Mouse (Mus musculus) adrenal gland, adult 2 months (tissue): Measurements from ENCODE around the gene Iba57. TPM values are rescaled to one million over a fixed set of nuclear protein-coding genes. Genes with fewer than 3 reads are reported as not detected.

Source experiments
- DNase-seq: peaks from one replicate; pipeline ENCODE4 v3.0.0; 2021
- polyA plus RNA-seq: library from polyadenylated mRNA; depleted of rRNA; stranded (reverse); fragments of >200 nt; gene quantifications from 2 replicates; pipeline ENCODE4 v1.2.3, GENCODE M21; 2012; rRNA removed
- total RNA-seq, 2 experiments: library from RNA; stranded (reverse); gene quantifications; 2 replicates each; pipeline ENCODE4 v1.2.3; 2021

Iba57 gene
- total and polyA plus RNA-seq, 3 experiments = 16.0 to 21.9 (median 16.5) TPM

- peak; percentile 25 for DNase-seq
Measured at GRCm38 (mm10) chr11:59134373-59134997, 29.1 kb downstream of the Iba57 start.

GRCm38 (mm10) chr11:59132065-59132464 lies 31.5 kb downstream of the Iba57 start:
- DNase-seq = no peak

- DNase-seq = no peak
Measured at GRCm38 (mm10) chr11:59131348-59131919, 32.1 kb downstream of the Iba57 start.

- no peak for DNase-seq
Measured at GRCm38 (mm10) chr11:59130782-59131181, 32.8 kb downstream of the Iba57 start.

- no peak for DNase-seq
Measured at GRCm38 (mm10) chr11:59105945-59106344, 57.6 kb downstream of the Iba57 start.

Other genes starting within 250 kb of the Iba57 start
- gene Btnl10, start 245.8 kb downstream of the Iba57 start, total RNA-seq = under 1 TPM in 1 of 2 experiments, not detected in 1; 0.09 TPM
- gene Btnl10, start 245.8 kb downstream of the Iba57 start, polyA plus RNA-seq = not detected in 2 replicates
- 100 to 1,000 TPM; 143 to 198 TPM for gene Rnf187, start 224.8 kb downstream of the Iba57 start, total RNA-seq
- 545 and 648 TPM in 2 replicates for gene Rnf187, start 224.8 kb downstream of the Iba57 start, polyA plus RNA-seq
- 1 to 10 TPM; 2.5 to 8.2 TPM for gene Hist3h2ba, start 214.8 kb downstream of the Iba57 start, total RNA-seq
- gene Hist3h2ba, start 214.8 kb downstream of the Iba57 start, polyA plus RNA-seq = 5.1 and 9.1 TPM in 2 replicates
- 10 to 100 TPM; 13.5 to 26.3 TPM for gene Hist3h2a, start 209.1 kb downstream of the Iba57 start, total RNA-seq
- 15.4 and 19.1 TPM in 2 replicates for gene Hist3h2a, start 209.1 kb downstream of the Iba57 start, polyA plus RNA-seq
- under 1 TPM; 0.17 TPM for gene Trim17, start 209.1 kb downstream of the Iba57 start, total RNA-seq
- gene Trim17, start 209.1 kb downstream of the Iba57 start, polyA plus RNA-seq = 0.18 and 0.36 TPM in 2 replicates
- 10 to 100 TPM; 21.3 to 23.4 TPM for gene Trim11, start 185.6 kb downstream of the Iba57 start, total RNA-seq
- gene Trim11, start 185.6 kb downstream of the Iba57 start, polyA plus RNA-seq = 45.2 and 45.7 TPM in 2 replicates
- 1 to 10 TPM in 1 of 2 experiments, under 1 TPM in 1; 0.92 to 1.5 TPM for gene Obscn, start 27.3 kb downstream of the Iba57 start, total RNA-seq
- gene Obscn, start 27.3 kb downstream of the Iba57 start, polyA plus RNA-seq = 5.5 and 7.8 TPM in 2 replicates
- 1 to 10 TPM in 1 of 2 experiments, under 1 TPM in 1; 0.29 to 1.5 TPM for gene Gjc2, start 19.5 kb upstream of the Iba57 start, total RNA-seq
- gene Gjc2, start 19.5 kb upstream of the Iba57 start, polyA plus RNA-seq = 3.0 TPM in 2 replicates
- 10 to 100 TPM; 48.2 to 72.0 TPM for gene Guk1, start 28.5 kb upstream of the Iba57 start, total RNA-seq
- gene Guk1, start 28.5 kb upstream of the Iba57 start, polyA plus RNA-seq = 80.0 and 95.2 TPM in 2 replicates
- gene Mrpl55, start 38.7 kb upstream of the Iba57 start, total RNA-seq = 10 to 100 TPM; 47.5 to 61.8 TPM
- 56.4 and 64.8 TPM in 2 replicates for gene Mrpl55, start 38.7 kb upstream of the Iba57 start, polyA plus RNA-seq
- 10 to 100 TPM; 22.5 to 26.0 TPM for gene 2310033P09Rik, start 44.6 kb upstream of the Iba57 start, total RNA-seq
- gene 2310033P09Rik, start 44.6 kb upstream of the Iba57 start, polyA plus RNA-seq = 14.1 and 15.1 TPM in 2 replicates
- gene Arf1, start 64.5 kb upstream of the Iba57 start, total RNA-seq = 100 to 1,000 TPM; 436 to 451 TPM
- gene Arf1, start 64.5 kb upstream of the Iba57 start, polyA plus RNA-seq = 456 and 530 TPM in 2 replicates
- not detected for gene Wnt3a, start 127.0 kb upstream of the Iba57 start, total RNA-seq
- not detected in 2 replicates for gene Wnt3a, start 127.0 kb upstream of the Iba57 start, polyA plus RNA-seq
- gene Wnt9a, start 143.2 kb upstream of the Iba57 start, total RNA-seq = 1 to 10 TPM in 1 of 2 experiments, under 1 TPM in 1; 0.58 to 2.7 TPM
- 2.4 and 2.6 TPM in 2 replicates for gene Wnt9a, start 143.2 kb upstream of the Iba57 start, polyA plus RNA-seq
- not detected for gene Prss38, start 211.9 kb upstream of the Iba57 start, total RNA-seq
- not detected in 2 replicates for gene Prss38, start 211.9 kb upstream of the Iba57 start, polyA plus RNA-seq